ENCODE assay signal across 8 mouse cellular contexts in genomic region chr2:29964354-29965249, GRCm38 (mm10). TPM values are rescaled to one million over a fixed set of nuclear protein-coding genes. Genes with fewer than 3 reads are reported as not detected.
DNase-seq lines count a peak whose midpoint lies in the region; ATAC-seq lines count a peak whose summit lies in the region.

No protein-coding gene starts in this region.

- peak; percentile 9 to 12 for DNase-seq in spleen, postnatal 36 days (ENCODE audit: low spot score in 2 of 2)
- DNase-seq in spleen, adult 12 weeks (ENCODE audit: low spot score) = no peak
- DNase-seq in cerebellum, adult 18-20 months = peak; percentile 33 to 42
- DNase-seq in heart, adult 9 months (ENCODE audit: low spot score in 2 of 2) = peak; percentile 55 to 57
- no peak for DNase-seq in liver, embryonic 11.5 days (ENCODE audit: low spot score)
- no peak for DNase-seq in urinary bladder, postnatal 36 days (ENCODE audit: low spot score in 2 of 2)

- 19% methylated on average over 10 of the region's 10 CpGs for WGBS in kidney, embryonic 14.5 days
- 17% methylated on average over 10 of the region's 10 CpGs for WGBS in liver, embryonic 11.5 days
- WGBS in neural tube, embryonic 13.5 days = 17% methylated on average over 10 of the region's 10 CpGs

- H3K36me3 ChIP-seq in kidney, embryonic 14.5 days (ENCODE audit: control insufficient read depth, insufficient read depth, low read length) = peaks cover 9% of the 10 kb centered on the region
- H3K36me3 ChIP-seq in liver, embryonic 11.5 days (ENCODE audit: control insufficient read depth, insufficient read depth, low read length) = no peaks in the 10 kb centered on the region
- H3K36me3 ChIP-seq in neural tube, embryonic 13.5 days = peaks cover 25% of the 10 kb centered on the region

- peak overlapping the region; percentile 98 for H3K4me3 ChIP-seq in kidney, embryonic 14.5 days (ENCODE audit: low read length)
- peak overlapping the region; percentile 85 for H3K4me3 ChIP-seq in liver, embryonic 11.5 days (ENCODE audit: low read depth, low read length)
- H3K4me3 ChIP-seq in neural tube, embryonic 13.5 days = peak overlapping the region; percentile 95

- ATAC-seq in kidney, embryonic 14.5 days (ENCODE audit: low FRiP score, low TSS enrichment) = no peak
- no peak for ATAC-seq in liver, embryonic 11.5 days (replicated peaks; ENCODE audit: low FRiP score)
- no peak for ATAC-seq in neural tube, embryonic 13.5 days (ENCODE audit: low read depth)

- H3K4me2 ChIP-seq in kidney, embryonic 14.5 days (replicated peaks; ENCODE audit: low read depth, low read length) = peak overlapping the region; percentile 51
- H3K4me2 ChIP-seq in liver, embryonic 11.5 days = peak overlapping the region; percentile 89
- H3K4me2 ChIP-seq in neural tube, embryonic 13.5 days = peak overlapping the region; percentile 87

- peak overlapping the region; percentile 89 for H3K27ac ChIP-seq in kidney, embryonic 14.5 days (ENCODE audit: low read depth, low read length)
- peak overlapping the region; percentile 11; the same call in 1 of the 2 replicates for H3K27ac ChIP-seq in liver, embryonic 11.5 days (ENCODE audit: low read depth, low read length)
- peak overlapping the region; percentile 99 for H3K27ac ChIP-seq in neural tube, embryonic 13.5 days (replicated peaks)

- no peaks in the 10 kb centered on the region for H3K9me3 ChIP-seq in kidney, embryonic 14.5 days (ENCODE audit: control insufficient read depth, low read length)
- H3K9me3 ChIP-seq in liver, embryonic 11.5 days (ENCODE audit: control insufficient read depth, low read length) = no peaks in the 10 kb centered on the region
- no peaks in the 10 kb centered on the region for H3K9me3 ChIP-seq in neural tube, embryonic 13.5 days

- H3K9ac ChIP-seq in kidney, embryonic 14.5 days (ENCODE audit: low read depth, low read length) = peak overlapping the region; percentile 98
- H3K9ac ChIP-seq in liver, embryonic 11.5 days (ENCODE audit: low read depth, low read length) = peak overlapping the region; percentile 49
- peak overlapping the region; percentile 99 for H3K9ac ChIP-seq in neural tube, embryonic 13.5 days

- no peaks in the 10 kb centered on the region for H3K27me3 ChIP-seq in kidney, embryonic 14.5 days (ENCODE audit: control insufficient read depth, insufficient read depth, low read length)
- peaks cover 37% of the 10 kb centered on the region for H3K27me3 ChIP-seq in liver, embryonic 11.5 days (replicated peaks; ENCODE audit: control insufficient read depth, insufficient read depth, low read length)
- no peaks in the 10 kb centered on the region for H3K27me3 ChIP-seq in neural tube, embryonic 13.5 days

- H3K4me1 ChIP-seq in kidney, embryonic 14.5 days (ENCODE audit: control insufficient read depth, insufficient read depth, low read length) = peaks cover 32% of the 10 kb centered on the region
- peaks cover 6% of the 10 kb centered on the region; the same call in 1 of the 2 replicates for H3K4me1 ChIP-seq in liver, embryonic 11.5 days (replicated peaks; ENCODE audit: control insufficient read depth, insufficient read depth, low read length)
- peaks cover 57% of the 10 kb centered on the region for H3K4me1 ChIP-seq in neural tube, embryonic 13.5 days (replicated peaks)

RNA-seq across cellular contexts. Expression of gene Sptan1, which starts 0.8 kb away (rescaled TPM):
- polyA plus RNA-seq in kidney, embryonic 14.5 days (2014; fragmentation: Nextera tagmentation; extraction: Ambion mirVana) = 121 and 136 TPM in 2 replicates
- 40.4 and 50.2 TPM in 2 replicates for polyA plus RNA-seq in liver, embryonic 11.5 days (2014; fragmentation: Nextera tagmentation; extraction: Ambion mirVana)
- polyA plus RNA-seq in neural tube, embryonic 13.5 days (2015; fragmentation: Nextera tagmentation; extraction: Ambion mirVana) = 186 and 209 TPM in 2 replicates

RNA-seq across cellular contexts. Expression of gene Gle1, which starts 29.4 kb away (rescaled TPM):
- 43.8 and 57.9 TPM in 2 replicates for polyA plus RNA-seq in kidney, embryonic 14.5 days (2014; fragmentation: Nextera tagmentation; extraction: Ambion mirVana)
- polyA plus RNA-seq in liver, embryonic 11.5 days (2014; fragmentation: Nextera tagmentation; extraction: Ambion mirVana) = 58.0 and 62.8 TPM in 2 replicates
- polyA plus RNA-seq in neural tube, embryonic 13.5 days (2015; fragmentation: Nextera tagmentation; extraction: Ambion mirVana) = 72.3 and 74.1 TPM in 2 replicates

Comparison
In these comparisons a context has a peak if more than half of its experiments do, and no peak if none do; other contexts are left out.
1. DNase-seq: peak in spleen, postnatal 36 days (2 of 2), cerebellum, adult 18-20 months (2 of 2) and heart, adult 9 months (2 of 2); none in spleen, adult 12 weeks (single experiment), liver, embryonic 11.5 days (single experiment) and urinary bladder, postnatal 36 days (0 of 2).
2. H3K27ac ChIP-seq: peak in every context shown above with its lines; median percentile 99 in neural tube, embryonic 13.5 days; 89 in kidney, embryonic 14.5 days; 11 in liver, embryonic 11.5 days.
3. H3K9ac ChIP-seq: peak in every context shown above with its lines; median percentile 99 in neural tube, embryonic 13.5 days; 98 in kidney, embryonic 14.5 days; 49 in liver, embryonic 11.5 days.
4. Peak in every context shown above with its lines, with median percentiles within 50 percentile points of each other: H3K4me2 ChIP-seq and H3K4me3 ChIP-seq.